Mouse (Mus musculus): ENCODE data around the gene Fbxo34. TPM values are rescaled to one million over a fixed set of nuclear protein-coding genes. Genes with fewer than 3 reads are reported as not detected.

Fbxo34 gene
- polyA plus RNA-seq, 1 experiment: 51.5 TPM

GRCm38 (mm10) chr14:47572707-47573106, 122.5 kb downstream of the Fbxo34 start:
- no peaks in the 10 kb centered on the region for H3K36me3 ChIP-seq (ENCODE audit: control insufficient read depth, insufficient read depth, low read length)
- no peak overlapping the region for H3K27ac ChIP-seq (ENCODE audit: control insufficient read depth, insufficient read depth, low read depth, low read length)
- H3K4me3 ChIP-seq (ENCODE audit: control insufficient read depth, low read depth, low read length): no peak overlapping the region
- no peaks in the 10 kb centered on the region for H3K27me3 ChIP-seq (ENCODE audit: control insufficient read depth, insufficient read depth, low read length)
- H3K4me1 ChIP-seq (ENCODE audit: control insufficient read depth, insufficient read depth, low read length): peaks cover 4% of the 10 kb centered on the region
- TF ChIP-seq CTCF (IDR thresholded peaks at IDR 0.05; ENCODE audit: control insufficient read depth, insufficient read depth, insufficient replicate concordance, low read depth, low read length): no peak
- TF ChIP-seq POLR2A (IDR thresholded peaks at IDR 0.05; ENCODE audit: control insufficient read depth, low read depth, low read length): no peak

- H3K4me3 ChIP-seq (ENCODE audit: control insufficient read depth, low read depth, low read length): no peak overlapping the region
- H3K27ac ChIP-seq (ENCODE audit: control insufficient read depth, insufficient read depth, low read depth, low read length): no peak overlapping the region
- no peaks in the 10 kb centered on the region for H3K36me3 ChIP-seq (ENCODE audit: control insufficient read depth, insufficient read depth, low read length)
- no peaks in the 10 kb centered on the region for H3K4me1 ChIP-seq (ENCODE audit: control insufficient read depth, insufficient read depth, low read length)
- TF ChIP-seq CTCF (IDR thresholded peaks at IDR 0.05; ENCODE audit: control insufficient read depth, insufficient read depth, insufficient replicate concordance, low read depth, low read length): no peak
- no peaks in the 10 kb centered on the region for H3K27me3 ChIP-seq (ENCODE audit: control insufficient read depth, insufficient read depth, low read length)
These were observed 124.5 kb downstream of the Fbxo34 start for GRCm38 (mm10) chr14:47574721-47575120.

GRCm38 (mm10) chr14:47576687-47577086, 126.5 kb downstream of the Fbxo34 start:
- no peaks in the 10 kb centered on the region for H3K36me3 ChIP-seq (ENCODE audit: control insufficient read depth, insufficient read depth, low read length)
- H3K4me3 ChIP-seq (ENCODE audit: control insufficient read depth, low read depth, low read length): no peak overlapping the region
- no peak overlapping the region for H3K27ac ChIP-seq (ENCODE audit: control insufficient read depth, insufficient read depth, low read depth, low read length)
- no peaks in the 10 kb centered on the region for H3K4me1 ChIP-seq (ENCODE audit: control insufficient read depth, insufficient read depth, low read length)
- no peaks in the 10 kb centered on the region for H3K27me3 ChIP-seq (ENCODE audit: control insufficient read depth, insufficient read depth, low read length)
- TF ChIP-seq CTCF (IDR thresholded peaks at IDR 0.05; ENCODE audit: control insufficient read depth, insufficient read depth, insufficient replicate concordance, low read depth, low read length) (no peak), POLR2A (IDR thresholded peaks at IDR 0.05; ENCODE audit: control insufficient read depth, low read depth, low read length) (no peak)

- Histone ChIP-seq H3K27me3 (ENCODE audit: control insufficient read depth, insufficient read depth, low read length) (no peaks in the 10 kb centered on the region), H3K36me3 (ENCODE audit: control insufficient read depth, insufficient read depth, low read length) (no peaks in the 10 kb centered on the region), H3K4me3 (ENCODE audit: control insufficient read depth, low read depth, low read length) (no peak overlapping the region), H3K4me1 (ENCODE audit: control insufficient read depth, insufficient read depth, low read length) (no peaks in the 10 kb centered on the region), H3K27ac (ENCODE audit: control insufficient read depth, insufficient read depth, low read depth, low read length) (no peak overlapping the region)
- no peak for TF ChIP-seq POLR2A (IDR thresholded peaks at IDR 0.05; ENCODE audit: control insufficient read depth, low read depth, low read length)
These were observed 127.9 kb downstream of the Fbxo34 start for GRCm38 (mm10) chr14:47578086-47578485.

- Histone ChIP-seq H3K36me3 (ENCODE audit: control insufficient read depth, insufficient read depth, low read length) (no peaks in the 10 kb centered on the region), H3K27ac (ENCODE audit: control insufficient read depth, insufficient read depth, low read depth, low read length) (no peak overlapping the region), H3K4me1 (ENCODE audit: control insufficient read depth, insufficient read depth, low read length) (no peaks in the 10 kb centered on the region), H3K27me3 (ENCODE audit: control insufficient read depth, insufficient read depth, low read length) (no peaks in the 10 kb centered on the region), H3K4me3 (ENCODE audit: control insufficient read depth, low read depth, low read length) (no peak overlapping the region)
- TF ChIP-seq POLR2A (IDR thresholded peaks at IDR 0.05; ENCODE audit: control insufficient read depth, low read depth, low read length) (no peak), CTCF (IDR thresholded peaks at IDR 0.05; ENCODE audit: control insufficient read depth, insufficient read depth, insufficient replicate concordance, low read depth, low read length) (no peak)
These were observed 131.1 kb downstream of the Fbxo34 start for GRCm38 (mm10) chr14:47581280-47581679.

Other genes starting within 250 kb of the Fbxo34 start
- 3.3 and 4.3 TPM in 2 replicates for gene Wdhd1, start 173.6 kb upstream of the Fbxo34 start, polyA plus RNA-seq (2012; rRNA removed)
- 1.1 and 1.6 TPM in 2 replicates for gene Socs4, start 173.5 kb upstream of the Fbxo34 start, polyA plus RNA-seq (2012; rRNA removed)
- gene Mapk1ip1l, start 152.2 kb upstream of the Fbxo34 start, polyA plus RNA-seq (2012; rRNA removed): 41.8 and 43.7 TPM in 2 replicates
- gene Lgals3, start 82.7 kb upstream of the Fbxo34 start, polyA plus RNA-seq (2012; rRNA removed): 8.9 and 13.5 TPM in 2 replicates
- gene Dlgap5, start 32.0 kb upstream of the Fbxo34 start, polyA plus RNA-seq (2012; rRNA removed): 5.3 and 5.9 TPM in 2 replicates
- gene Atg14, start 120.2 kb downstream of the Fbxo34 start, polyA plus RNA-seq (2012; rRNA removed): 4.6 and 4.7 TPM in 2 replicates
- gene Ktn1, start 198.0 kb downstream of the Fbxo34 start, polyA plus RNA-seq (2012; rRNA removed): 1.1 and 1.2 TPM in 2 replicates